Mouse (Mus musculus): Measurements from ENCODE around the gene Cux2. TPM values are rescaled to one million over a fixed set of nuclear protein-coding genes. Genes with fewer than 3 reads are reported as not detected.

Cux2 gene
- total and polyA plus RNA-seq, 3 experiments: 1.4 to 3.5 TPM; not detected in 1

DNA sequence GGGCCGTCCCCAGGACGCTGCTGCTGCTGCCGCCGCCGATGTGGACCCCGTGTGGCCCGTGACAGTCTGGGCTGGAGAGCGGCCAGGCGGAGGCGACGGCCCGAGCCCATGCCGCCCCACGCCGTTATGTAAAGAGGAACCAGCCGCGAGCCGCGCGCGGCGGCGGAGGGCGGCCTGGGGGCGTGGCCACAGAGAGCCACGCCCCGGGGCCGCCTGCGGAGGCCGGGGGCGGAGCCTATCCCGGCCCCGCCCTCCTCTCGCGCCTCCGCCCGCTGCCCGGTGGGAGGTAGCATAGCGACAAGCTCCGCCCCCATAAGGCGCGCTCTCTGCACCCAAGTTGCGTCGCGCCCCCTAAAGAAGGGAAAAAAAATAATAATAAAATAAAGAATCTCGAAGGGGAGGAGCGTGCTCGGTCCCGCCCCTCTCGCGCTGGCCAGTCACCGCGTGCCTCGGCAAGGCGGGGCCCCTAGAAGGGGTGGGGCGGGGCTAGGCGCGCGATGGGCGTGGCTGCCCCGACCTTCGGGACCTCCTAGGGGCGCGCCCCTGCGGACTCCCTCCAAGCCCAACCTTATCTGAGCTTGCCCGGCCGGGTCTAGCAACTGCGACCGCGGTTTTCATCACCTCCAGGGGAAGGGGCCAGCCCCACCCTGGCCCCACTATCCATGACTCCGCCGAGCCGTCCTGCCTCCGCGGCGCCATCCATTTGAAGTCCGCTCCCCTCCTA lies 213.0 kb downstream of the Cux2 start (continued):
- TF ChIP-seq UBTF (IDR thresholded peaks at IDR 0.05; ENCODE audit: borderline replicate concordance, insufficient read depth, low read depth, low read length) (peak; percentile 17; the same call in 1 of the 2 replicates), MAFK (IDR thresholded peaks at IDR 0.05; ENCODE audit: borderline replicate concordance, low read depth, low read length) (no peak), POLR2A (IDR thresholded peaks at IDR 0.05; ENCODE audit: control insufficient read depth in 1 of 2, insufficient read depth in 1 of 2, low read depth in 1 of 2, low read length in 2 of 2, poor library complexity in 1 of 2) (peak; percentile 91 to 95), TCF12 (IDR thresholded peaks at IDR 0.05; ENCODE audit: low read depth, low read length) (peak; percentile 26; the same call in 1 of the 2 replicates), BHLHE40 (IDR thresholded peaks at IDR 0.05; ENCODE audit: borderline replicate concordance, low read depth, low read length) (no peak), USF1 (IDR thresholded peaks at IDR 0.05; ENCODE audit: low read depth, low read length) (no peak), CHD2 (IDR thresholded peaks at IDR 0.05; ENCODE audit: low read length) (no peak), NRF1 (IDR thresholded peaks at IDR 0.05; ENCODE audit: insufficient read depth, low read depth, low read length, poor library complexity, severe bottlenecking) (no peak), CHD1 (IDR thresholded peaks at IDR 0.05; ENCODE audit: low read depth, low read length) (no peak), ETS1 (IDR thresholded peaks at IDR 0.05; ENCODE audit: low read depth, low read length) (no peak), SMC3 (IDR thresholded peaks at IDR 0.05; ENCODE audit: low read depth, low read length) (no peak), POLR2AphosphoS2 (IDR thresholded peaks at IDR 0.05; ENCODE audit: low read length) (peak; percentile 76), GABPA (IDR thresholded peaks at IDR 0.05; ENCODE audit: low read depth, low read length) (no peak), HCFC1 (IDR thresholded peaks at IDR 0.05; ENCODE audit: low read depth, low read length) (no peak; the same call in 1 of the 2 replicates), GATA1 (IDR thresholded peaks at IDR 0.05; ENCODE audit: low read depth, low read length) (no peak), NELFE (IDR thresholded peaks at IDR 0.05; ENCODE audit: low read depth, low read length) (peak; percentile 92), MAX (IDR thresholded peaks at IDR 0.05; ENCODE audit: low read length) (peak; percentile 45; the same call in 1 of the 2 replicates), ZC3H11A (IDR thresholded peaks at IDR 0.05; ENCODE audit: low read depth, low read length) (no peak), MYB (IDR thresholded peaks at IDR 0.05; ENCODE audit: low read depth, low read length) (no peak), RCOR1 (IDR thresholded peaks at IDR 0.05; ENCODE audit: low read depth, low read length) (0 out of 2 replicates have a peak, but pooled peaks have one; percentile 9), EP300 (IDR thresholded peaks at IDR 0.05; ENCODE audit: low read depth in 1 of 2, low read length in 2 of 2) (no peak)

DNA sequence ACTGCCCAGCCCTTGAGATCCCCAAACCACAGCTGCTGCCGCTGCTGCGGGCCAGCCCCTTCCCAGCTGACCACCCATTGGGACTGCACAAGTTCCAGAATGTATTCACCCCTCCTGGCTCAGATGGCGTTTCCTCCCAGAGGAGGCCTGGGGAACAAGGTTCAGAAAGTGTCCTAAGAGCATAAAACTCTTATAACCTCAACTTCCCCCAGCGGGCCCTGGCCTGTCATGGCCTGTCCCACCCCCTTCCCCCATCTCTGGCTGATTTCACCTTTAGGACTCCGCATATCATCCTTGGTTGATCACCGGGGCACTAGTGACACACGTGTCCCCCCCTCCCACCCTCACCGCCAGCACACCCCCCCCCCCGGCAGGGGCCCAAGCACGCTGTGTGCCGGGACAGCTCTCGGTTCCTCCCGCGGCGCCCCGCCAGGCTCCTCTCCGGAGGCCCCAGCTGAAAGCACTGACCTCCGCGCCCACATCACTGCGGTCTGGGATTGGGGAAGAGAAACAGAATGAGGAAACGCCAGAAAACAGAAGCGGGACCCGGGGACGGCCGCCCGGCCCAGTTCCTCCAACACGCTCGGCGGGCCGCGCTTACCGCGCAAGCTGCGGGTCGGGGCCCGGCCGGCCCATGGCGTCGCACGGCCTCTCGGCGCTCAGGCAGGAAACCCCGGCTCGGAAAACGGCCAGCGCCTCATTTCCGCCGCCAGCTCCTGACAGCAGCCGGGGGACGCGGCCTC lies 213.8 kb downstream of the Cux2 start:
- no peaks in the 10 kb centered on the region for H3K9me3 ChIP-seq (replicated peaks; ENCODE audit: insufficient read depth, low read length)

More for the DNA sequence above, 213.8 kb downstream of the Cux2 start:
- H3K4me3 ChIP-seq (ENCODE audit: control insufficient read depth in 1 of 2, insufficient read depth in 1 of 2, low read depth in 2 of 2, low read length in 2 of 2): peak overlapping the region; percentile 70 to 93
- H3K27ac ChIP-seq (ENCODE audit: control insufficient read depth, low read depth, low read length): peak overlapping the region; percentile 72
- peaks cover 0 to 19% of the 10 kb centered on the region in 2 experiments; a peak in 2 of 4 replicates for H3K36me3 ChIP-seq (ENCODE audit: control insufficient read depth in 1 of 2, insufficient read depth in 2 of 2, low read length in 2 of 2)
- peak; percentile 76 for DNase-seq (ENCODE audit: low read depth, low spot score)
- H3K79me2 ChIP-seq (ENCODE audit: control insufficient read depth, insufficient read depth, low read length, poor library complexity): peaks cover 55% of the 10 kb centered on the region
- H3K4me1 ChIP-seq (ENCODE audit: control insufficient read depth in 1 of 2, insufficient read depth in 2 of 2, low read length in 2 of 2): peaks cover 0 to 26% of the 10 kb centered on the region in 2 experiments; a peak in 3 of 4 replicates
- TF ChIP-seq TAL1 (IDR thresholded peaks at IDR 0.05; ENCODE audit: low read length) (no peak), USF2 (IDR thresholded peaks at IDR 0.05; ENCODE audit: borderline replicate concordance in 1 of 2, insufficient read depth in 1 of 2, low read depth in 1 of 2, low read length in 2 of 2) (no peak), KAT2A (conservative IDR thresholded peaks at IDR 0.05; ENCODE audit: low read depth, low read length) (no peak), MYB (IDR thresholded peaks at IDR 0.05; ENCODE audit: low read depth, low read length) (no peak), GABPA (IDR thresholded peaks at IDR 0.05; ENCODE audit: low read depth, low read length) (no peak), NRF1 (IDR thresholded peaks at IDR 0.05; ENCODE audit: insufficient read depth, low read depth, low read length, poor library complexity, severe bottlenecking) (no peak), EP300 (IDR thresholded peaks at IDR 0.05; ENCODE audit: low read depth in 1 of 2, low read length in 2 of 2) (no peak), ELF1 (IDR thresholded peaks at IDR 0.05; ENCODE audit: low read depth, low read length) (peak; percentile 7; the same call in 1 of the 2 replicates), E2F4 (IDR thresholded peaks at IDR 0.05; ENCODE audit: borderline replicate concordance, low read depth, low read length) (no peak), ZNF384 (IDR thresholded peaks at IDR 0.05; ENCODE audit: low read depth, low read length) (no peak), NELFE (IDR thresholded peaks at IDR 0.05; ENCODE audit: low read depth, low read length) (no peak), BHLHE40 (IDR thresholded peaks at IDR 0.05; ENCODE audit: borderline replicate concordance, low read depth, low read length) (no peak), SIN3A (IDR thresholded peaks at IDR 0.05; ENCODE audit: low read length) (peak; percentile 31; the same call in 1 of the 2 replicates), SMC3 (IDR thresholded peaks at IDR 0.05; ENCODE audit: low read depth, low read length) (no peak), USF1 (IDR thresholded peaks at IDR 0.05; ENCODE audit: low read depth, low read length) (no peak), MYC (IDR thresholded peaks at IDR 0.05; ENCODE audit: low read depth, low read length) (no peak), MAFK (IDR thresholded peaks at IDR 0.05; ENCODE audit: borderline replicate concordance, low read depth, low read length) (no peak), MAX (IDR thresholded peaks at IDR 0.05; ENCODE audit: low read length) (0 out of 2 replicates have a peak, but pooled peaks have one; percentile 23), POLR2AphosphoS5 (IDR thresholded peaks at IDR 0.05; ENCODE audit: borderline replicate concordance, low read depth, low read length) (no peak)
- no peaks in the 10 kb centered on the region for H3K27me3 ChIP-seq (ENCODE audit: control insufficient read depth in 1 of 2, insufficient read depth in 2 of 2, low read length in 2 of 2)
- peak overlapping the region; percentile 99 for H3K9ac ChIP-seq (ENCODE audit: control insufficient read depth, low read depth, low read length, poor library complexity, severe bottlenecking)
